Mouse (Mus musculus) layer of hippocampus, postnatal 14 days (tissue): ENCODE data around the gene Ccdc28a. TPM values are rescaled to one million over a fixed set of nuclear protein-coding genes. Genes with fewer than 3 reads are reported as not detected.

ENCODE experiments used
- DNase-seq, 2 experiments: peaks; one replicate each; pipeline ENCODE4 v3.0.0; 2021 to 2022; ENCODE audit warnings: low spot score in 2 of 2, mixed read lengths in 1 of 2
- total RNA-seq, 2 experiments: library from RNA; stranded (reverse); gene quantifications; 2 replicates each; pipeline ENCODE4 v1.2.3; 2021

Gene Ccdc28a
- total RNA-seq, 2 experiments from 2014 or later = 16.4 to 18.4 TPM

- peak; percentile 74 to 84 for DNase-seq
Observed at GRCm38 (mm10) chr10:18197206-18197979, 37.4 kb downstream of the Ccdc28a start.

GRCm38 (mm10) chr10:18194737-18195141, 40.1 kb downstream of the Ccdc28a start:
- DNase-seq = no peak

- DNase-seq = no peak
Observed at GRCm38 (mm10) chr10:18194156-18194555, 40.6 kb downstream of the Ccdc28a start.

GRCm38 (mm10) chr10:18193221-18193620, 41.6 kb downstream of the Ccdc28a start:
- no peak for DNase-seq

- no peak for DNase-seq
Observed at GRCm38 (mm10) chr10:18191706-18192105, 43.1 kb downstream of the Ccdc28a start.

GRCm38 (mm10) chr10:18189498-18189897, 45.3 kb downstream of the Ccdc28a start:
- DNase-seq = no peak

GRCm38 (mm10) chr10:18188564-18188963, 46.2 kb downstream of the Ccdc28a start:
- no peak for DNase-seq

GRCm38 (mm10) chr10:18182246-18182645, 52.6 kb downstream of the Ccdc28a start:
- DNase-seq = peak; percentile 21 to 49

GRCm38 (mm10) chr10:18177304-18177703, 57.5 kb downstream of the Ccdc28a start:
- DNase-seq = no peak

- DNase-seq = no peak
Observed at GRCm38 (mm10) chr10:18176722-18177121, 58.1 kb downstream of the Ccdc28a start.

GRCm38 (mm10) chr10:18175087-18175486, 59.7 kb downstream of the Ccdc28a start:
- DNase-seq = no peak

Other genes with a start within 250 kb of the Ccdc28a start
- 10 to 100 TPM; 24.9 to 31.0 TPM for gene Abracl, start 211.7 kb downstream of the Ccdc28a start, total RNA-seq
- gene Reps1, start 179.1 kb downstream of the Ccdc28a start, total RNA-seq = 10 to 100 TPM; 63.9 to 66.1 TPM
- gene Ect2l, start 24.1 kb downstream of the Ccdc28a start, total RNA-seq = under 1 TPM; 0.83 to 0.99 TPM
- 10 to 100 TPM; 69.3 to 72.7 TPM for gene Nhsl1, start 84.0 kb upstream of the Ccdc28a start, total RNA-seq